Mouse (Mus musculus) MEL (cell line): ENCODE data around the gene Pgap3. TPM values are rescaled to one million over a fixed set of nuclear protein-coding genes. Genes with fewer than 3 reads are reported as not detected.

Experiments used
- DNase-seq: peaks from one replicate; pipeline ENCODE4 v3.0.0; 2011; ENCODE audit warnings: low read depth, low spot score
- H3K27ac ChIP-seq: 2 replicates; pipeline ENCODE4 v1.5.1; 2012; ENCODE audit warnings: low read depth, mild to moderate bottlenecking, control low read depth, low read length, moderate library complexity; ENCODE audit not compliant: control insufficient read depth
- H3K27me3 ChIP-seq, 2 experiments: fragments of 150-350 bp in 1 of 2; sonication (generic) in 1 of 2; 2 replicates each; pipeline ENCODE4 v1.6.1; 2012; ENCODE audit warnings: low read length in 2 of 2, mild to moderate bottlenecking in 2 of 2, improper control_type of control experiment in 1 of 2, moderate library complexity in 1 of 2; ENCODE audit not compliant: insufficient read depth in 2 of 2, control insufficient read depth in 1 of 2
- H3K36me3 ChIP-seq, 2 experiments: 2 replicates each; pipeline ENCODE4 v1.6.1; 2012 to 2014; ENCODE audit warnings: low read length in 2 of 2, improper control_type of control experiment in 1 of 2, inconsistent platforms in 1 of 2, mild to moderate bottlenecking in 1 of 2; ENCODE audit not compliant: insufficient read depth in 2 of 2, control insufficient read depth in 1 of 2
- H3K4me1 ChIP-seq, 2 experiments: fragments of 150-350 bp in 1 of 2; sonication (generic) in 1 of 2; 2 replicates each; pipeline ENCODE4 v1.6.1; 2012; ENCODE audit warnings: low read length in 2 of 2, improper control_type of control experiment in 1 of 2, mild to moderate bottlenecking in 1 of 2; ENCODE audit not compliant: insufficient read depth in 2 of 2, control insufficient read depth in 1 of 2
- H3K4me3 ChIP-seq, 2 experiments: fragments of 150-350 bp in 1 of 2; sonication (generic) in 1 of 2; 2 replicates each; pipeline ENCODE4 v1.5.1; 2012; ENCODE audit warnings: low read depth in 2 of 2, low read length in 2 of 2, mild to moderate bottlenecking in 2 of 2, moderate library complexity in 2 of 2, control low read depth in 1 of 2, improper control_type of control experiment in 1 of 2; ENCODE audit not compliant: control insufficient read depth in 1 of 2, insufficient read depth in 1 of 2
- H3K79me2 ChIP-seq: 2 replicates; pipeline ENCODE4 v1.6.1; 2012; ENCODE audit warnings: mild to moderate bottlenecking, low read length, moderate library complexity; ENCODE audit not compliant: control insufficient read depth, poor library complexity, insufficient read depth
- H3K9ac ChIP-seq: 2 replicates; pipeline ENCODE4 v1.6.1; 2012; ENCODE audit warnings: low read depth, mild to moderate bottlenecking, control low read depth, low read length, moderate library complexity; ENCODE audit not compliant: control insufficient read depth, poor library complexity, severe bottlenecking
- H3K9me3 ChIP-seq: fragments of 150-350 bp; sonication (generic); replicated peaks from 2 replicates; pipeline ENCODE4 v1.6.1; 2012; ENCODE audit warnings: mild to moderate bottlenecking, low read length, improper control_type of control experiment, moderate library complexity; ENCODE audit not compliant: insufficient read depth
- BHLHE40 ChIP-seq: IDR thresholded peaks from 2 replicates; pipeline ENCODE4 v1.6.1; 2012; ENCODE audit warnings: low read depth, mild to moderate bottlenecking, inconsistent platforms, low read length, improper control_type of control experiment, borderline replicate concordance
- CHD2 ChIP-seq: IDR thresholded peaks from 2 replicates; pipeline ENCODE4 v1.6.1; 2011; ENCODE audit warnings: low read length, improper control_type of control experiment
- E2F4 ChIP-seq: IDR thresholded peaks from 2 replicates; pipeline ENCODE4 v1.6.1; 2011; ENCODE audit warnings: low read depth, low read length, improper control_type of control experiment, borderline replicate concordance
- ETS1 ChIP-seq: IDR thresholded peaks from 2 replicates; pipeline ENCODE4 v1.6.1; 2012; ENCODE audit warnings: low read depth, mild to moderate bottlenecking, inconsistent platforms, low read length, improper control_type of control experiment, moderate library complexity
- HCFC1 ChIP-seq: IDR thresholded peaks from 2 replicates; pipeline ENCODE4 v1.6.1; 2012; ENCODE audit warnings: low read depth, mild to moderate bottlenecking, inconsistent platforms, low read length, improper control_type of control experiment, moderate library complexity
- KAT2A ChIP-seq: conservative IDR thresholded peaks from 2 replicates; pipeline ENCODE4 v1.6.1; 2012; ENCODE audit warnings: low read depth, low read length, improper control_type of control experiment, inconsistent platforms
- MEF2A ChIP-seq: IDR thresholded peaks from 2 replicates; pipeline ENCODE4 v1.6.1; 2014; ENCODE audit warnings: low read depth, mild to moderate bottlenecking, inconsistent platforms, low read length, improper control_type of control experiment; ENCODE audit not compliant: poor library complexity, insufficient replicate concordance, severe bottlenecking; ENCODE audit errors: extremely low read depth
- MXI1 ChIP-seq: IDR thresholded peaks from 2 replicates; pipeline ENCODE4 v1.6.1; 2011; ENCODE audit warnings: mild to moderate bottlenecking, low read depth, low read length, improper control_type of control experiment
- NELFE ChIP-seq: IDR thresholded peaks from 2 replicates; pipeline ENCODE4 v1.6.1; 2011; ENCODE audit warnings: low read depth, low read length, improper control_type of control experiment
- POLR2AphosphoS5 ChIP-seq: IDR thresholded peaks from 2 replicates; pipeline ENCODE4 v1.6.1; 2012; ENCODE audit warnings: low read depth, borderline replicate concordance, mild to moderate bottlenecking, inconsistent platforms, low read length, moderate library complexity, mixed read lengths
- TBP ChIP-seq: IDR thresholded peaks from 2 replicates; pipeline ENCODE4 v1.8.0; 2011; ENCODE audit warnings: low read depth, low read length, improper control_type of control experiment
- USF2 ChIP-seq, 2 experiments: IDR thresholded peaks; 2 replicates each; pipeline ENCODE4 v1.6.1; 2011 to 2012; ENCODE audit warnings: improper control_type of control experiment in 2 of 2, low read length in 2 of 2, borderline replicate concordance in 1 of 2, inconsistent platforms in 1 of 2, low read depth in 1 of 2, mild to moderate bottlenecking in 1 of 2; ENCODE audit not compliant: insufficient read depth in 1 of 2
- ZC3H11A ChIP-seq: IDR thresholded peaks from 2 replicates; pipeline ENCODE4 v1.6.1; 2012; ENCODE audit warnings: low read depth, mild to moderate bottlenecking, inconsistent platforms, low read length, improper control_type of control experiment
- ZKSCAN1 ChIP-seq: IDR thresholded peaks from 2 replicates; pipeline ENCODE4 v1.6.1; 2012; ENCODE audit warnings: low read depth, mild to moderate bottlenecking, inconsistent platforms, low read length, improper control_type of control experiment, moderate library complexity
- ZNF384 ChIP-seq: IDR thresholded peaks from 2 replicates; pipeline ENCODE4 v1.6.1; 2012; ENCODE audit warnings: low read depth, mild to moderate bottlenecking, inconsistent platforms, low read length, improper control_type of control experiment
- polyA plus RNA-seq, 2 experiments: library from polyadenylated mRNA; stranded (reverse) in 1 of 2; unstranded in 1 of 2; fragments of >175 nt in 1 of 2; fragments of >200 nt in 1 of 2; gene quantifications; 2 replicates each; pipeline versions ENCODE4 v1.2.1 to v1.2.4; 2012; ENCODE audit warnings: low replicate concordance in 2 of 2, low read depth in 1 of 2; ENCODE audit not compliant: insufficient read length in 2 of 2, insufficient read depth in 1 of 2, missing spikeins in 1 of 2
- total RNA-seq: library from RNA; depleted of rRNA; stranded (reverse); fragments of 300-350 nt; gene quantifications from 2 replicates; pipeline ENCODE4 v1.2.3, GENCODE M21; 2012

Gene Pgap3
- total and polyA plus RNA-seq, 3 experiments = 7.4 to 8.4 TPM; not detected in 1

DNA sequence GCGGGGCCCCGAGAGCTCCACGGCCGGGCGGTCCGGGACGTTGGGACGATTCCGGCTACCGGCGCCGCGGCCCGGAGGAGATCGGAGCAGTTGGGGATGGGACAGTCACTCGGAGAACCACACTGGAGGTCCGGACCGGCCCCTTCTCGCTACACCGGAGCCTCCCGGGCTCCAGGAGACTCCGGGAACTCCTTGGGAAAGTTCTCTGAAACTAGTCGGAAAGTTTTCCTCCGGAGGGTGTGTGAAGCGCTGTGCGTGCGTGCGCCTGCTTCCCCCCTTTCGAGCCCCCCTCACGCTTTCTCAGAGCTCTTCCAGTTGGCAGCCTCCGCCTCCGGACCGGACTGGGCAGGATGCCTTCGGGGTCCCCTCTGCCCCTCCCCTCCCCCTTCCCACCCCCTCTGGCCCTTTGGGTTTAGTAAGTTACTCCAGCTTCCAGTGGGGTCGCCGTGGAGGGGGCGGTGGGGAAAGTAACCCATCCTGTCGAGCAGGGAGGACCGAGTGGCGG lies 12.6 kb upstream of the Pgap3 start (continued):
- no peak for TF ChIP-seq ZKSCAN1

DNA sequence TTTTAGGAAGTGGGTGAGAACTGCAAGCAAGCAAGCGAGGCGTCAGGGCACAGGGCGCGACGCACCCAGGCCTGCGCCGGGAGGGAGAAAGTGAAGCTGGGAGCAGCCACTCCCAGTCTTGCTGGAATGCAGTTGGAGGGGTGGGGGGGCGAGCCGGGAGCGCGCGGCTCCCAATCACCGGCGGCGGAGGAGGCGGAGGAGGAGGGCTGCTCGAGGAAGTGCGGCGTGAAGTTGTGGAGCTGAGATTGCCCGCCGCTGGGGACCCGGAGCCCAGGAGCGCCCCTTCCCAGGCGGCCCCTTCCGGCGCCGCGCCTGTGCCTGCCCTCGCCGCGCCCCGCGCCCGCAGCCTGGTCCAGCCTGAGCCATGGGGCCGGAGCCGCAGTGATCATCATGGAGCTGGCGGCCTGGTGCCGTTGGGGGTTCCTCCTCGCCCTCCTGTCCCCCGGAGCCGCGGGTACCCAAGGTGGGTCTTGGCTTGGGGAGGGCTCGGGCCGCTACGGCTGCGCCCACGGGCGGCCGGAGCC lies 12.0 kb upstream of the Pgap3 start, which contains the start of gene Erbb2:
Gene Erbb2 (plus strand): TSS at position 198 of the 524 bp plus-strand sequence.
- no peak within 1 kb of the TSS for H3K9ac ChIP-seq
- H3K27ac ChIP-seq = no peak within 1 kb of the TSS
- H3K27me3 ChIP-seq = peaks cover 8 to 12% of the 10 kb centered on the region in 2 experiments
- no peaks in the 10 kb centered on the region for H3K79me2 ChIP-seq
- TF ChIP-seq CHD2 (no peak), KAT2A (no peak), NELFE (no peak), HCFC1 (no peak), USF2 (IDR thresholded peaks at IDR 0.05; ENCODE audit: borderline replicate concordance in 1 of 2, insufficient read depth in 1 of 2, low read depth in 1 of 2, low read length in 2 of 2) (no peak), MXI1 (no peak), ETS1 (no peak), MEF2A (no peak), ZC3H11A (no peak), E2F4 (no peak)
- no peaks in the 10 kb centered on the region for H3K36me3 ChIP-seq
- H3K9me3 ChIP-seq = no peaks in the 10 kb centered on the region
- no peak for DNase-seq
- peaks cover 0 to 4% of the 10 kb centered on the region in 2 experiments; a peak in 2 of 4 replicates for H3K4me1 ChIP-seq
- H3K4me3 ChIP-seq = no peak within 1 kb of the TSS

DNA sequence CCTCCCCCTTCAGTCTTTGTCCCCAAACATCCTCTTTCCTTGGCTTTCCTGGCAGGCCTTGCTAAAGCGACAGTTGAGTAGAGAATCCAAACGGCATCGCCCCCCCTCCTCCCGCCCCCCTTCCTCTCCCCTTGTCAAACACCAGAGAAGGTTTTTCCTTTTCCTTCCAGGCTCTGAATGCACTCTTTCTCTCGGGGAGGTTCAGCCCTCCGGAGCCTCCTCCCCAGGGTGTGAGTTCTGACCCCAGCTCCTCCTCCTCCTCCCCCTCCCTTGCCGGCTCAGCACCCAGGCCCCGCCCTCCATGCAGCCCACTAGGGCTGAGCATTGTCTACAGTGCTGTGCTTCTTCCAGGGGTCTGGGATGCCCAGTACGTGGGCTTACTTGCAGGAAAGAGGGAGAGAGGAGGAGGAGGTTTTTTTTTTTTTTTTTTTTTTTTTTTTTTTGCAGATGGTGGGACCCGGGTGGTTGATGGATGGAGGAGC lies 9.1 kb upstream of the Pgap3 start:
- no peaks in the 10 kb centered on the region for H3K4me1 ChIP-seq
- DNase-seq = no peak
- peaks cover 10 to 13% of the 10 kb centered on the region in 2 experiments for H3K27me3 ChIP-seq
- H3K36me3 ChIP-seq = no peaks in the 10 kb centered on the region
- H3K27ac ChIP-seq = no peak overlapping the region
- no peaks in the 10 kb centered on the region for H3K79me2 ChIP-seq
- no peaks in the 10 kb centered on the region for H3K9me3 ChIP-seq
- no peak for TF ChIP-seq BHLHE40
- peak; percentile 51; the same call in 1 of the 2 replicates for TF ChIP-seq ZNF384
- no peak for TF ChIP-seq CHD2
- TF ChIP-seq ZC3H11A = no peak
- TF ChIP-seq POLR2AphosphoS5 = no peak
- TF ChIP-seq TBP = no peak
- H3K4me3 ChIP-seq = no peak overlapping the region
- no peak overlapping the region for H3K9ac ChIP-seq
